Mouse (Mus musculus): ENCODE results near the gene Gnb3. TPM values are rescaled to one million over a fixed set of nuclear protein-coding genes. Genes with fewer than 3 reads are reported as not detected.

The Gnb3 gene
- 0.13 and 0.31 TPM in 2 replicates for polyA plus RNA-seq (2015; fragmentation: Nextera tagmentation; extraction: Ambion mirVana)

- Histone ChIP-seq H3K9ac (ENCODE audit: low read depth, low read length) (no peak within 1 kb of the TSS), H3K27ac (ENCODE audit: low read length) (no peak within 1 kb of the TSS), H3K9me3 (replicated peaks; ENCODE audit: control insufficient read depth, low read length) (no peaks in the 10 kb centered on the region), H3K4me2 (ENCODE audit: low read depth, low read length) (no peak within 1 kb of the TSS), H3K4me1 (ENCODE audit: control insufficient read depth, low read depth, low read length) (no peaks in the 10 kb centered on the region), H3K27me3 (ENCODE audit: control insufficient read depth, insufficient read depth, low read depth, low read length) (peaks cover 5% of the 10 kb centered on the region; the same call in 1 of the 2 replicates), H3K36me3 (ENCODE audit: control insufficient read depth, insufficient read depth) (no peaks in the 10 kb centered on the region), H3K4me3 (ENCODE audit: low read depth, low read length) (no peak within 1 kb of the TSS)
- ATAC-seq (ENCODE audit: low read depth): no peak
- WGBS (ENCODE audit: insufficient replicate concordance): 32% methylated on average over 15 of the region's 15 CpGs
Measured at GRCm38 (mm10) chr6:124840241-124841167, at the start of gene Gnb3. Gene Gnb3, minus strand, starts transcription at chr6:124840275.

- no peaks in the 10 kb centered on the region for H3K4me1 ChIP-seq (ENCODE audit: control insufficient read depth, low read depth, low read length)
- WGBS (ENCODE audit: insufficient replicate concordance): 62% methylated on average over 6 of the region's 6 CpGs
- H3K27me3 ChIP-seq (ENCODE audit: control insufficient read depth, insufficient read depth, low read depth, low read length): no peaks in the 10 kb centered on the region
- no peak overlapping the region for H3K27ac ChIP-seq (ENCODE audit: low read length)
- no peak for ATAC-seq (ENCODE audit: low read depth)
- H3K9me3 ChIP-seq (replicated peaks; ENCODE audit: control insufficient read depth, low read length): no peaks in the 10 kb centered on the region
- H3K9ac ChIP-seq (ENCODE audit: low read depth, low read length): no peak overlapping the region
- H3K36me3 ChIP-seq (ENCODE audit: control insufficient read depth, insufficient read depth): no peaks in the 10 kb centered on the region
- no peak overlapping the region for H3K4me2 ChIP-seq (ENCODE audit: low read depth, low read length)
- H3K4me3 ChIP-seq (ENCODE audit: low read depth, low read length): no peak overlapping the region
Measured at GRCm38 (mm10) chr6:124888555-124889125, 48.6 kb upstream of the Gnb3 start.

- H3K27me3 ChIP-seq (ENCODE audit: control insufficient read depth, insufficient read depth, low read depth, low read length): no peaks in the 10 kb centered on the region
- 54% methylated on average over 9 of the region's 9 CpGs for WGBS (ENCODE audit: insufficient replicate concordance)
- no peaks in the 10 kb centered on the region for H3K4me1 ChIP-seq (ENCODE audit: control insufficient read depth, low read depth, low read length)
Measured at GRCm38 (mm10) chr6:124887986-124888385, 47.9 kb upstream of the Gnb3 start, which contains the start of gene Cd4. Gene Cd4, minus strand, starts transcription at chr6:124888221.

GRCm38 (mm10) chr6:124885956-124886381 is 45.9 kb upstream of the Gnb3 start:
- ATAC-seq (ENCODE audit: low read depth): no peak
- Histone ChIP-seq H3K9ac (ENCODE audit: low read depth, low read length) (no peak overlapping the region), H3K27ac (ENCODE audit: low read length) (no peak overlapping the region), H3K4me2 (ENCODE audit: low read depth, low read length) (no peak overlapping the region), H3K4me3 (ENCODE audit: low read depth, low read length) (no peak overlapping the region), H3K9me3 (replicated peaks; ENCODE audit: control insufficient read depth, low read length) (no peaks in the 10 kb centered on the region), H3K36me3 (ENCODE audit: control insufficient read depth, insufficient read depth) (no peaks in the 10 kb centered on the region), H3K4me1 (ENCODE audit: control insufficient read depth, low read depth, low read length) (no peaks in the 10 kb centered on the region), H3K27me3 (ENCODE audit: control insufficient read depth, insufficient read depth, low read depth, low read length) (no peaks in the 10 kb centered on the region)
- 68% methylated on average over 8 of the region's 8 CpGs for WGBS (ENCODE audit: insufficient replicate concordance)

More at GRCm38 (mm10) chr6:124887986-124888385, 47.9 kb upstream of the Gnb3 start, which contains the start of gene Cd4:
- Histone ChIP-seq H3K36me3 (ENCODE audit: control insufficient read depth, insufficient read depth) (no peaks in the 10 kb centered on the region), H3K9ac (ENCODE audit: low read depth, low read length) (no peak within 1 kb of the TSS), H3K9me3 (replicated peaks; ENCODE audit: control insufficient read depth, low read length) (no peaks in the 10 kb centered on the region), H3K4me2 (ENCODE audit: low read depth, low read length) (no peak within 1 kb of the TSS), H3K4me3 (ENCODE audit: low read depth, low read length) (no peak within 1 kb of the TSS), H3K27ac (ENCODE audit: low read length) (no peak within 1 kb of the TSS)
- no peak for ATAC-seq (ENCODE audit: low read depth)

- H3K9ac ChIP-seq (ENCODE audit: low read depth, low read length): no peak overlapping the region
- no peak overlapping the region for H3K4me2 ChIP-seq (ENCODE audit: low read depth, low read length)
- no peaks in the 10 kb centered on the region for H3K36me3 ChIP-seq (ENCODE audit: control insufficient read depth, insufficient read depth)
- WGBS (ENCODE audit: insufficient replicate concordance): 51% methylated on average over 10 of the region's 10 CpGs
- no peaks in the 10 kb centered on the region for H3K27me3 ChIP-seq (ENCODE audit: control insufficient read depth, insufficient read depth, low read depth, low read length)
- H3K4me3 ChIP-seq (ENCODE audit: low read depth, low read length): no peak overlapping the region
- no peak overlapping the region for H3K27ac ChIP-seq (ENCODE audit: low read length)
- no peaks in the 10 kb centered on the region for H3K4me1 ChIP-seq (ENCODE audit: control insufficient read depth, low read depth, low read length)
- ATAC-seq (ENCODE audit: low read depth): no peak
- H3K9me3 ChIP-seq (replicated peaks; ENCODE audit: control insufficient read depth, low read length): no peaks in the 10 kb centered on the region
Measured at GRCm38 (mm10) chr6:124884714-124885500, 44.8 kb upstream of the Gnb3 start.

- no peaks in the 10 kb centered on the region for H3K9me3 ChIP-seq (replicated peaks; ENCODE audit: control insufficient read depth, low read length)
- H3K4me2 ChIP-seq (ENCODE audit: low read depth, low read length): no peak overlapping the region
- no peak overlapping the region for H3K27ac ChIP-seq (ENCODE audit: low read length)
- H3K9ac ChIP-seq (ENCODE audit: low read depth, low read length): no peak overlapping the region
- no peak for ATAC-seq (ENCODE audit: low read depth)
- H3K36me3 ChIP-seq (ENCODE audit: control insufficient read depth, insufficient read depth): no peaks in the 10 kb centered on the region
- H3K27me3 ChIP-seq (ENCODE audit: control insufficient read depth, insufficient read depth, low read depth, low read length): no peaks in the 10 kb centered on the region
- 68% methylated on average over 10 of the region's 10 CpGs for WGBS (ENCODE audit: insufficient replicate concordance)
- H3K4me1 ChIP-seq (ENCODE audit: control insufficient read depth, low read depth, low read length): no peaks in the 10 kb centered on the region
- no peak overlapping the region for H3K4me3 ChIP-seq (ENCODE audit: low read depth, low read length)
Measured at GRCm38 (mm10) chr6:124883351-124883750, 43.3 kb upstream of the Gnb3 start.

GRCm38 (mm10) chr6:124881821-124882220 is 41.7 kb upstream of the Gnb3 start:
- H3K27ac ChIP-seq (ENCODE audit: low read length): no peak overlapping the region
- no peaks in the 10 kb centered on the region for H3K27me3 ChIP-seq (ENCODE audit: control insufficient read depth, insufficient read depth, low read depth, low read length)
- H3K9ac ChIP-seq (ENCODE audit: low read depth, low read length): no peak overlapping the region
- WGBS (ENCODE audit: insufficient replicate concordance): 73% methylated on average over 9 of the region's 9 CpGs
- no peaks in the 10 kb centered on the region for H3K4me1 ChIP-seq (ENCODE audit: control insufficient read depth, low read depth, low read length)
- H3K36me3 ChIP-seq (ENCODE audit: control insufficient read depth, insufficient read depth): no peaks in the 10 kb centered on the region
- no peak overlapping the region for H3K4me2 ChIP-seq (ENCODE audit: low read depth, low read length)
- no peak overlapping the region for H3K4me3 ChIP-seq (ENCODE audit: low read depth, low read length)
- no peak for ATAC-seq (ENCODE audit: low read depth)
- no peaks in the 10 kb centered on the region for H3K9me3 ChIP-seq (replicated peaks; ENCODE audit: control insufficient read depth, low read length)

GRCm38 (mm10) chr6:124879390-124879789 is 39.3 kb upstream of the Gnb3 start:
- Histone ChIP-seq H3K27ac (ENCODE audit: low read length) (no peak overlapping the region), H3K4me3 (ENCODE audit: low read depth, low read length) (no peak overlapping the region), H3K27me3 (ENCODE audit: control insufficient read depth, insufficient read depth, low read depth, low read length) (no peaks in the 10 kb centered on the region), H3K4me1 (ENCODE audit: control insufficient read depth, low read depth, low read length) (no peaks in the 10 kb centered on the region), H3K36me3 (ENCODE audit: control insufficient read depth, insufficient read depth) (no peaks in the 10 kb centered on the region), H3K4me2 (ENCODE audit: low read depth, low read length) (no peak overlapping the region), H3K9me3 (replicated peaks; ENCODE audit: control insufficient read depth, low read length) (no peaks in the 10 kb centered on the region), H3K9ac (ENCODE audit: low read depth, low read length) (no peak overlapping the region)
- no peak for ATAC-seq (ENCODE audit: low read depth)
- 42% methylated on average over 6 of the region's 6 CpGs for WGBS (ENCODE audit: insufficient replicate concordance)

Data from liver, embryonic 16.5 days (tissue).